Mouse (Mus musculus) leukemia stem cell, adult 10-12 weeks (primary cell): ENCODE results near the gene Gga2. TPM values are rescaled to one million over a fixed set of nuclear protein-coding genes. Genes with fewer than 3 reads are reported as not detected.

Experiments used
- polyA plus RNA-seq: library from polyadenylated mRNA; stranded (reverse); fragments of >175 nt; gene quantifications from 2 replicates; pipeline ENCODE4 v1.2.3, GENCODE M21; 2012; ENCODE audit warnings: low replicate concordance

Gga2 gene
- polyA plus RNA-seq = 71.3 and 115 TPM in 2 replicates

DNA sequence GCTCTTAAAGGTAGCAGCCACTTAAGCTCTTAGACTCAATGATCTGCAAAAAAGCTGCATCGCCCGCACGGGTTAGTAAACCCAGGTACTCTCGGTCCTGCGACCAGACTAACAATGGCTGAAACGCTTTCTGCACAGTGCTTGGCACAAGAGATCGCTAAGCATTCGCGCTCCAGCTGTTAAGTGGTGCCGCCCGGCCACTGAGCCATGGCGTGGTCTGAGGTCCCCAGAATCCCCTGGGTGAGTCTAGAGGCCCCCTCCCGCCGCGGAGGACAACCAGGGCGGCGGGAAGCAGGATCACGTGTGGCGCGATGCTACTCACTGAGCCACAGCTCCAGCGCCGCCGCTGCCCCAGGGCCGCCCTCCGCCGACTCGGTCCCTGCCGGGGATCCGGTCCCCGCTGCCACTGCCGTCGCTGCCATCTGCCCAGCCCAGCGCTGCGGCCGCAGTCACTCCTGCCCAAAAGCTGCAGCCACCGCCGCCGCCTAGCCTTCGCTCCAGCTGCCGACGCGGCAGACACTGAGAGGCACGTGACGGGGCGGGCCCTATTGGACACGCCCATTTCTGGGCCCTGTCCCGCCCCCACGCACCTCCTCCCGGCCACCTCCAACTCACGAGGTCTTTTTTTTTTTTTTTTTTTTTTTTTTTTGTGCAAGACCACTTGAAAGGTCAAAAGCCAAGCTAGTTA, at the start of gene Gga2:
TSS of gene Gga2 (minus strand) at position 556 of the 688 bp plus-strand sequence.

DNA sequence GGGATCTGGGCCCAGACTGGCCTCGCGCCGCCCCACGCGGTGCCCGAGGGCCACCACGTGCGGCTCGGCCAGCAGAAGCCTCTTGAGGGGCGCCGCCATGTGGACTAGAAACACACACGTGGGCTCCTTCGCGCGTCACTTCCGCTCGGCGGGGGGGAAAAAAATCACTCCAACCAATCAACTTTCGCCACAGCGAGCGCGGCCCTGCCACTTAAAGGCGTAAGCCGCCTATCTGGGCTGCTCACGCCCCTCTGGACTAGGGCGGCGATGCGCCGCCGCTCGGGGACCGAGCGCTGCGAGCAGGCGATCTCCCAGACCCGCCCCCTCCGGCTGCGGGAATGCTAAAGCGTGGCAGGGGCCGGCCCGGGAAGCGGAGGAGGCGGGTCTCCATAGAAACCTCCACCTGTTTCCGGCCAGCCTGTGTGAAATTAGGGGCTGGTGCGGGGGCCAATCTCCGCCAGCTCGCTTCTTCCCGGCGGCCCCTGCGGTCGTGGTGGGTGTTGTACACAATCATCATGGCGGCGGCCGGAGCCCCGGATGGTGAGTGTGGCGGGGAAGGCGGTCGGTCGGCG, 46.0 kb upstream of the Gga2 start, which contains the start of the genes Ubfd1 and Ears2:
TSS of gene Ubfd1 (plus strand) at position 231 of the 572 bp plus-strand sequence.
TSS of gene Ears2 (minus strand) at position 319 of the 572 bp plus-strand sequence.

DNA sequence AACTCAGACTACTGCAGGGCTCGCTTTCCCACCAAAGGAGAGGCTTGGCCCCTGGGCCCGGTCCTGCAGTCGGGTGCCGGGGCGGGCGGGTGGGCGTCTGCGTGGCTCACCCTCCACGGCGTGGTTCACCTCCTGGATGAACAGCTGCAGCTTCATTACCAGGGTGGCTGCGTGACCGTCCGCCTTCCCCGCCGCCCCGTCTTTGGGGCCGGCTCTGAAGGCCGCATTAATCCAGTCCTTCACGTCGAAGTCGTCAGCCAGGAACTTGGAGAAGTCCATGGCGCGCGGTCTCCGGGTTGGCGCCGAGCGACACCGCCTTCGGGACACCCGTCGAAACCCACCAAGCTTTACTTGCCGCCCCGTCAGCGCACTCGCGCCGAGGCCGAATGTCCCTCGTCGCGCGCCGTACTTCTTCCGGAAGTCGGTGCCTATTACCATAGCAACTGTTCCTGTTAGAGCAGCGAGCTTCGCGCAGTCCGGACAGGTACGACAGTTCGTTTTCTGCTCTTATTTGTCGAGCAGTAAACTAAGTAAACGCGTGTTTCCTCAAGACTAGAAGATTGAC, 39.6 kb downstream of the Gga2 start, which contains the start of gene Cog7:
TSS of gene Cog7 (minus strand) at position 405 of the 565 bp plus-strand sequence.

Other genes starting within 250 kb of the Gga2 start
- gene Scnn1b, start 156.2 kb downstream of the Gga2 start, polyA plus RNA-seq = 0.19 TPM in 1 of 2 replicates, not detected in the other
- 5.0 and 6.4 TPM in 2 replicates for gene Cog7, start 39.5 kb downstream of the Gga2 start, polyA plus RNA-seq
- gene Ubfd1, start 46.0 kb upstream of the Gga2 start, polyA plus RNA-seq = 19.6 and 43.1 TPM in 2 replicates
- 8.2 and 12.2 TPM in 2 replicates for gene Ears2, start 46.0 kb upstream of the Gga2 start, polyA plus RNA-seq
- gene Ndufab1, start 80.7 kb upstream of the Gga2 start, polyA plus RNA-seq = 807 and 1,445 TPM in 2 replicates
- 1.7 and 2.3 TPM in 2 replicates for gene Palb2, start 111.8 kb upstream of the Gga2 start, polyA plus RNA-seq
- 4.3 TPM in 2 replicates for gene Dctn5, start 111.8 kb upstream of the Gga2 start, polyA plus RNA-seq
- 91.3 and 152 TPM in 2 replicates for gene Plk1, start 138.2 kb upstream of the Gga2 start, polyA plus RNA-seq
- not detected in 2 replicates for gene Ern2, start 165.0 kb upstream of the Gga2 start, polyA plus RNA-seq
- gene Chp2, start 198.3 kb upstream of the Gga2 start, polyA plus RNA-seq = 0.24 TPM in 2 replicates